Mouse (Mus musculus) heart, adult 8-10 months (tissue): Measurements from ENCODE around the gene Slc7a5. TPM values are rescaled to one million over a fixed set of nuclear protein-coding genes. Genes with fewer than 3 reads are reported as not detected.

Experiments
- DNase-seq: peaks from one replicate; pipeline ENCODE4 v3.0.0; 2022; ENCODE audit warnings: low spot score
- total RNA-seq, 4 experiments: library from RNA; stranded (reverse); gene quantifications; 2 replicates each; pipeline ENCODE4 v1.2.4; 2022

The Slc7a5 gene
- total RNA-seq, 4 experiments from 2014 or later = 3.8 to 4.8 (median 4.2) TPM

GRCm38 (mm10) chr8:121908378-121909147 lies 1.1 kb upstream of the Slc7a5 start:
- no peak for DNase-seq

- DNase-seq = no peak
Measured at GRCm38 (mm10) chr8:121906542-121907512, 667 bp downstream of the Slc7a5 start.

- no peak for DNase-seq
Measured at GRCm38 (mm10) chr8:121905864-121906263, 1.6 kb downstream of the Slc7a5 start.

DNA sequence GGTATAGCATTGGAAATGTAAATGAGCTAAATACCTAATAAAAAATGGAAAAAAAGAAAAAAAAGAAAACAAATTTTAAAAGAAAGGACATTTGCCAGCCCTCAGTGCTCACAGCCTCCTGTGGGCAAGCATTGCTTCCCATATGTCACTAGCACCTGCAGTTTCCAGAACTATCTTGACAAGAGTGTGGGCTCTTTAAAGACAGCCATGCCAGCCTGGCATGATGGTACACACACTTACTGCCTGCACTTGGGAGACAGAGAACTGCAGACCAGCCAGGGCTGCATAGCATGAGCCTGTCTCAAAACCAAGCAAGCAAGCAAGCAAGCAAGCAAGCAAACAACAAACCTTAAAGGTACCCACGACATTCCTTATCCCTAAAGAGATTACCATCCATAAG lies 2.1 kb downstream of the Slc7a5 start:
- no peak for DNase-seq

DNA sequence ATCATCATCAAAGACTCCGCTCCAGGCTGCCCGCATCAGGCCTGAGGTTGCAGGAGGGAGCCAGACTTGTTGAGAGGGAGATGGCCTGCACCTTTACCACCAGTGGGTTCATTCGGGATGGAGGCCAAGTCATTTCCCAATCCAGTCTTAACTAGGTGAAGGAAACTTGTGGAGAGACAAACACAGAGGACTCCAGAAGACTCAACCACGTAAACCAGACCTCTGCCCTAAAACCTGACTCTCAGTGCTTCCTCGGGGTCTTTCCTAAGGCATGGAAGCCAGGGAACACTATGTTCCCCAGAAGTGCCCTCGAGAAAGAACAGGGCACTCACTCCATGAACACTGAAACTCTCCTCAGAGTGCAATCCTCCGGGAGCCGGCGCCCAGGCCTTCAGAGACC lies 2.5 kb downstream of the Slc7a5 start:
- no peak for DNase-seq

- no peak for DNase-seq
Measured at GRCm38 (mm10) chr8:121903977-121904376, 3.5 kb downstream of the Slc7a5 start.

DNA sequence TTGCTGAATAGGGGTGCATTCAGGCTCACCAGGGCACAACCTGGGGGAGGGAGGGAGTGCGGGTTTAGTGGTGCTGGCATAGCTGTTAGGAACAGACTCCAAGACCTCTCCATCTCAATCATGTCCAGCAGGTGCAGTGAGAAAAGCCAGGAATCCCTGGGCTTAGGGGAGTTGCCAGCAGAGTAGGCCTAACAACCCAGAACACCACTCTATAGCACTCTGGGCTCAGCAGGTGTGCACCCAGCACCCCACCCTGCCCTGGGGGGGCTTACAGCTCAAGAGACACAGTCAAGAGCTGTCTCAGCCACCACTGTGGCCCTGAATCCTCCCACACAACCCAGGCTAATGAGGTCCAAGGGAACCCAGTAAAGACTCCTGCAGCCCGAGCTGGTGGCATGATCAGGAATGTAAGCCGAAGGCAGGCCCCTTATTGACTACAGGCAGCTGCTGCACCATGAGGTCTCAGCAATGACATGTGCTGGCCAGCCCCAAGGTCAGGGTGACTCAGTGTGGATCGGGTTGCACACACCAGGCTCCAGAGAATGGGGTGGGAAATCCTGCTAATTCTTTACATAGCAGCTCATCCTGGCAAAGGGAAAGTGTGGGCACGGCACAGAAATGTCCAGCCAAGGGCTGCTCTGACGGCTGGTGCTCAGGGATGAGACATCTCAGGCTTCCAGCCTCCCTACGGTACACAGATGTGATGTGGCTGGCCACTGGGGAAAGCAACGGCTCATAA lies 5.8 kb downstream of the Slc7a5 start:
- DNase-seq = no peak

DNA sequence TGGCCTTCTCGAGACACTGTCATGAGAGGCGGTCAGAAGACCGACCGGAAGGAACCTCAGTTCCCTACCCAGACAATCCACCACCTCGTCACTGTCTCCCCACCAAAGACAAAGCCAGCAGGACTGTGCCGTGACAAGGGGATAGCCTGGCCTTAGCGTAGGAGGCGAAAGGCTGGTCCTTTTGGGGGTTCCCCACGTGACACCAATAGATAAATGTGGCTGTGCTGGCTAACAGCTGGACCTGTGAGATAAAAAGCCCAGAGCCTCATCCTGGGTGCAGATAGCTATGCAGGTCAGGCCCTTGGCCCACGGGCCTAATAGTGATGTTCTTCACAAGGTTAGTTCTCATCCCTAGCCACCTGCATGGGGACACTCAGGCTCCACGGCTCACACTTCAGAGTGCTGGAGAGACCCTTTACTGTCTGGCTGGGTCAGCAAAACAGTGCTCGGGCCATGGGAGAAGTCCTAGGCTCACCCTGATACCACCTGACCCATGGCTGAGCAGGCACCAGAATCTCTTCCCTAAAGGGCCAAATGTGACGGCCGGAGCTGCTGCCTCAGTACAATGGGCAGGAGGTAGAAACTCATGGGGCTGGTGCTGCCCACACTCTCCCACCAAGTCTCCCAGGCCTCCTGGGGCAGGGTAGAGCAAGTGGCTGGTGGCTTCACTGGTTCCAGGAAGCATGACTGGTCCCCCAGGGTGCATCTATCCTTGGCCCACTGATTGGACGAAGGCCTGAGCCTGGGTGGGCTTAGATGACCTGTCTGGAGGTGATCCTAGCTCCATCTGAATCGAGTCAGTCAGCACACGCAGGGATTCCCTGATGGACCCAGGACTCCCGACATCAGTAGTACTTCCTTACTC lies 8.1 kb downstream of the Slc7a5 start:
- no peak for DNase-seq

DNA sequence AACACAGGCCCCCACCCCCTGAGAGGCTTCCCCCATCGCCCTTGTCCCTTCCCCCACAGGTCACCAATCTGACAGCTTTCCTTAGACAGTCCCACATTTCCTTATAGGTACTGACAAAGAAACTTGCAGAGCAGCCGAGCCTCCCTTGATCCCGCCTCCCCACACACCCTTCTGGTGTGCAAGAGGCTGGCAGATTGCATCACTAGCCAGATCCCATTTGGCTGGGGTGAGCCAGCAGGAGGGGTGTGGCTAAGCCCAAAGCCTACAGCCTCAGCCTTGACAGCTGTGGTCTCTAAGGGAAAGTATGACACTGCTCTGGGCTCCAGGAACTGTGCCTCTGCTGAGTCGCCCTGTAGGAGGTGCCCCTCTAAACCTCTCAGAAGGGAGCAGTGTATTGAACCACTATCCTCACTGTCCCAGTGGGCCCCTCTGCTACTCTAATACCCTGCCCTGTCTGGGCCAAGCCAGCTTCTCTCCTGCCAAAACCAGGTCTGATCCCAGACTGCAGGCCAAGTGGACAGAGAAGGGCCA lies 9.0 kb downstream of the Slc7a5 start:
- DNase-seq = peak; percentile 70

DNA sequence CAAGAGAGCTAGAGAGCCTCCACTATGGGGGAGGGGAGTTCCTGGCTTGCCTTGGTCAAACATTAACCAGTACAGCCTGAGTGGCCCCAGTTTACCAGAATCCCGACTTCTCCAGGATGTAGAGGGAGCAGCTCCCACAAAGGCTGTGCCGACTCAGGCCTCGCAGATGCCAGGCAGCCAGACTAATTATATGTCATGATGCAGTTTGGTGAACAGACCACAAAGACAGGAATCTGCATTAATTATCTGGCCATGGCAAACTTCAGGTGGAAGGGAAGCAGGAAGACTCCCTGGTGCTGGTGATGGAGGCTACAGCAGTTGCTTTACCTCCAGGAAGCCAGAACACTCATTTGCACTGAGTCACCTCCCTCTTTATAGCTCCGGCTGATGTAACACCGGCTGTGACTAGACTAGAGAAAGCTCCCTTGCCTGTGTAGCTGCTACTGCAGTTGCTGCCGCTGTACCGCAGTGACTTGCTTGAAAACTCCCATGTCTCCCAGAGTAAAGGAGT lies 9.6 kb downstream of the Slc7a5 start:
- DNase-seq = no peak

DNA sequence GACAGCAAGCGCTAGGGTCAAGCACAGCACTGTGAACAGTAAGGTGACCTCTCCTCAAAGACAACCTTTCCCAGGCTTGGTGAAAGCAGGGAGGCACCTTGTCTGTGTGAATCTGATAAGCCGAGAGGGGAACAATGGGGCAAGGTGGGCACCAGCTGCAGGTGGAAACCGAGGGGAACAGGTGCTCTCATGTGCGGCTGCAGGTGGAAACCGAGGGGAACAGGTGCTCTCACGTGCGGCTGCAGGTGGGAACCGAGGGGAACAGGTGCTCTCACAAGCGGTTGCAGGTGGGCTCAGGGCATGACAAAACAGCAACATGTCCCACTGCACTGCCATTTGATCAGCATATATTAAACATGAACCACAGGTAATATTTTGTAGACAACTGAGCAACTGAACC lies 10.3 kb downstream of the Slc7a5 start:
- no peak for DNase-seq

- DNase-seq = no peak
Measured at GRCm38 (mm10) chr8:121896476-121897145, 10.9 kb downstream of the Slc7a5 start.

GRCm38 (mm10) chr8:121895910-121896309 lies 11.6 kb downstream of the Slc7a5 start:
- DNase-seq = no peak

DNA sequence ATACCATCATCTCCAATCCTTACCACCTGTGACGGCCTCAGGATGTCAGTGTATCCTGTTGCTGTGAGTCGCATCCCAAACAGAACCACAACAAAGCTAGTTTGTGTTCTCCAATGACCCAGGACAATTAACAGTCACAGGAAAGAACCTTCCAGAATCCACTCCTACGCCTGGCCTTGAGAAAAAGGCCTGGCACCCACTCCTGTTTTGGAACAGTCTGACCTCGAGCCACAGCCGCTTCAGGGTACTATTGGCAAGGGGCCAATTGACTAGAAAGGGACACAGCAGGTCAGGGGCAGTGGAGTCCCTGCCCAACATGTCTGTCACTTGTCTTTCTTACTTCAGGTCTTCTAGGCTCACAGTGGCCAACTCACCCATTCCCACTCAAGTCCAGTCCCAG lies 14.6 kb downstream of the Slc7a5 start:
- DNase-seq = no peak

DNA sequence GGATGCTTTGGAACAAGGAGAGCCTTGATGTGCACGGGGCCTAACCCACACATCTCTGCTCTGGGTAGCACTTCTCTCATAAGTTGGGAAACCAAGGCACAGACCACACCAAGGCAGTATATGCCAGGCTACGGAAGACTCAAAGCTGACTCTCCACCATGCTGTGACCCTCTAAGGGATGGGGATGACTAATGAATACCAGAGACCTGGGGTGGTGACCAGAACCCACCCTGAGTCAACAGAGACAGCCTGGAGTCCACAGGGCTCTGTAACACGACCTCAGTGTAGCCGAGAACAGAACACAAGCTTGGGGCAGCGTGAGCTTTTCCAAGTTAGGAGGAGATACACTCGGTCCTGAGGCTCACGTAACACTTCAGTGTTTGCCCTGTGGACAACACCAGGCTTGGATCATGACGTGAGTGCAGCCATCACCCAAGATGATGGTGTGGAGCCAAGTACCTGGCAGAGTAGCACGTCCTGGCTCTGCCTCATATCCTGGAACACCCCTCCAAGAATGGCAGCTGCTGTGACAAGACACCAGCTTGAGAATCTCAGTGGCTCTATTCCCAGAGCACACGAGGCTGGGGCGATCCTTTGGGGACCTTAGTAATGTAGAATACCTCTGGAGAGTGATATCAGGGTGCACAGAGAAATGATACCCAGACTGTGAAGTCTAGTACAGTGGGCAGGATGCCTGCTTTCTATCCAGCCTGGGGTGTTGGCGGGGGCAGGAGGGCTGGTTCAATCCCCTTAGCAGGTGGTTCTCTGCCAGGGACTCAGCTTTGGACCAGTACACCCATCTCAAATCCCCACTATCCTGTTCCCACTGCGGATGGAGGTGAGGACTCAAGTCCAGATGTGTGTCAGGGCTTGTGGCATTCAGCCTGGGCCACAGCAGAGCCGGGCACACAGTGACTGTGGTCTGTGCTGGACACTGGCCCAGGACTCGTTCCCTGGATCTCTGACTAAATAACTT lies 17.4 kb downstream of the Slc7a5 start:
- DNase-seq = no peak

GRCm38 (mm10) chr8:121889317-121889716 lies 18.2 kb downstream of the Slc7a5 start:
- no peak for DNase-seq

DNA sequence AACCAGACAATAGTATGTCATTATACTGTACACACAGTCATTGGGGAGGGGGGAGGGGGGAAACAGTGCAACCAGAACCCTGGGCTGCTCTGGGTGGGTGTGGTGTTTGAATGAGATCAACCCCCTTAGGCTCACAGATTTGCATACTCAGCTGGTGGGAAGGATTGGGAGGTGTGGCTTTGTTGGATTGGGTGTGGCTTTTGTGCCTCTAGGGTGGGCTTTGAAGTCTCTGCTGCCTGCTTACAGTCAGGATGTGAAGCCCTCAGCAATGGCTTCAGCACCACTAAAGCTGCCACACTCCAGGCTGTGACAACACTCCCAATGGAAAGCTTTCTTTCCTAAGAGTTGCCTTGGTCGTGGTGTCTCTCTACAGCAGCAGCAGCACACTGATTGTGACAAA lies 19.9 kb downstream of the Slc7a5 start:
- no peak for DNase-seq

DNA sequence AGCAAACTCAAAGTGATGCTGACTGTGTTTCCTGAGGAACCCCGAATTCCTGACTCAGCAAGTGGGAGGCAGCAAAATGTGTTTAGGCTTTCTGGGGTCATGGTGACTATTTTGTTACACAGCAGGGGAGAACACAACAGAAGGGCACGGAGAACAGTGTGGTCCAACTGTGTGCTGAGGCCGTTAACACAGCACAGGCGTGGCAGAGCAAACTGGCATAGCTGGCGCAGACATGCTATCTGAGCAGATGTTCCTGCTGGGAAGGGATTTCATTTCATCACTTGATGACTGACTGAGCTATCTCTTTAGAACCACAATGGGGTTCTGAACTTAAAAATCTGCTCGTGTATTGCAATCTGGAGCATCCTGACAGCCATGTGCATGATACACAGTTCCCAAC lies 22.1 kb downstream of the Slc7a5 start:
- DNase-seq = no peak

GRCm38 (mm10) chr8:121885001-121885400 lies 22.5 kb downstream of the Slc7a5 start:
- no peak for DNase-seq
